Mouse (Mus musculus): ENCODE data around the gene Ptpn6.

- TF ChIP-seq CTCF (conservative IDR thresholded peaks at IDR 0.05; ENCODE audit: insufficient read depth, insufficient read length, low read depth, low read length) = peak; percentile 49; the same call in 1 of the 2 replicates
- peak; percentile 2 for TF ChIP-seq POLR2A (IDR thresholded peaks at IDR 0.05; ENCODE audit: low read depth, low read length)
These were observed 1.8 kb upstream of the Ptpn6 start for GRCm38 (mm10) chr6:124740211-124740887.

Measured in kidney, adult 2 months (tissue).